Mouse (Mus musculus) limb, embryonic 12.5 days (tissue): ENCODE results near the gene Glt1d1. TPM values are rescaled to one million over a fixed set of nuclear protein-coding genes. Genes with fewer than 3 reads are reported as not detected.

Experiments
- ATAC-seq: fragments of 200-750 bp; cut with Nextera tagmentation; 2 replicates; pipeline ENCODE4 v1.8.0; 2017; ENCODE audit warnings: low read depth, moderate TSS enrichment; ENCODE audit not compliant: insufficient number of reproducible peaks, insufficient read depth, low FRiP score, low TSS enrichment
- H3K27ac ChIP-seq: fragments of 300-500 bp; sonication (generic); 2 replicates; pipeline ENCODE4 v1.5.1; 2016; ENCODE audit warnings: mild to moderate bottlenecking, moderate library complexity
- H3K27me3 ChIP-seq: fragments of 300-500 bp; sonication (generic); 2 replicates; pipeline ENCODE4 v1.6.1; 2016; ENCODE audit warnings: mild to moderate bottlenecking, moderate library complexity
- H3K36me3 ChIP-seq: fragments of 300-500 bp; sonication (generic); 2 replicates; pipeline ENCODE4 v1.6.1; 2016; ENCODE audit warnings: mild to moderate bottlenecking, moderate library complexity
- H3K4me1 ChIP-seq: fragments of 300-500 bp; sonication (generic); replicated peaks from 2 replicates; pipeline ENCODE4 v1.6.1; 2016
- H3K4me2 ChIP-seq: fragments of 300-500 bp; sonication (generic); 2 replicates; pipeline ENCODE4 v1.6.1; 2016; ENCODE audit warnings: mild to moderate bottlenecking, moderate library complexity
- H3K4me3 ChIP-seq: fragments of 300-500 bp; sonication (generic); replicated peaks from 2 replicates; pipeline ENCODE4 v1.5.1; 2016; ENCODE audit warnings: mild to moderate bottlenecking
- H3K9ac ChIP-seq: fragments of 300-500 bp; sonication (generic); replicated peaks from 2 replicates; pipeline ENCODE4 v1.6.1; 2016; ENCODE audit warnings: mild to moderate bottlenecking, moderate library complexity
- H3K9me3 ChIP-seq: fragments of 300-500 bp; sonication (generic); 2 replicates; pipeline ENCODE4 v1.6.1; 2016; ENCODE audit warnings: mild to moderate bottlenecking, moderate library complexity
- WGBS: fragments of 180-500 bp; shearing (Covaris S2); methylation state at CpG from one replicate; pipeline ENCODE4 v1.1.7; 2016; 5-methylcytosine and 5-hydroxymethylcytosine counted together
- polyA plus RNA-seq: library from polyadenylated mRNA; unstranded; fragments of >200 nt; fragmentation: Nextera tagmentation; extraction: Ambion mirVana; gene quantifications from 2 replicates; pipeline ENCODE4 v1.2.1, GENCODE M21; 2016

Glt1d1 gene
- polyA plus RNA-seq, 1 experiment from 2014 or later, result 0.98 TPM

- no peak for ATAC-seq
- no peaks in the 10 kb centered on the region for H3K27me3 ChIP-seq
- no peaks in the 10 kb centered on the region for H3K36me3 ChIP-seq
- no peak overlapping the region for H3K27ac ChIP-seq
- no peak overlapping the region for H3K9ac ChIP-seq
- no peak overlapping the region for H3K4me3 ChIP-seq
- no peaks in the 10 kb centered on the region for H3K9me3 ChIP-seq
- 97% methylated on average over 3 of the region's 3 CpGs for WGBS
- no peaks in the 10 kb centered on the region for H3K4me1 ChIP-seq
- H3K4me2 ChIP-seq, result no peak overlapping the region
These were observed 27.2 kb downstream of the Glt1d1 start for GRCm38 (mm10) chr5:127659312-127659711.

- no peak overlapping the region for H3K27ac ChIP-seq
- H3K9ac ChIP-seq, result no peak overlapping the region
- no peak for ATAC-seq
- 75% methylated on average over 5 of the region's 5 CpGs for WGBS
- no peaks in the 10 kb centered on the region for H3K27me3 ChIP-seq
- H3K4me2 ChIP-seq, result no peak overlapping the region
- no peaks in the 10 kb centered on the region for H3K9me3 ChIP-seq
- no peak overlapping the region for H3K4me3 ChIP-seq
- H3K4me1 ChIP-seq, result no peaks in the 10 kb centered on the region
- no peaks in the 10 kb centered on the region for H3K36me3 ChIP-seq
These were observed 28.2 kb downstream of the Glt1d1 start for GRCm38 (mm10) chr5:127660267-127660666.

GRCm38 (mm10) chr5:127660979-127661378, 28.9 kb downstream of the Glt1d1 start:
- 88% methylated on average over 5 of the region's 5 CpGs for WGBS
- Histone ChIP-seq H3K4me2 (no peak overlapping the region), H3K36me3 (no peaks in the 10 kb centered on the region), H3K27me3 (no peaks in the 10 kb centered on the region), H3K4me1 (no peaks in the 10 kb centered on the region), H3K9ac (no peak overlapping the region), H3K9me3 (no peaks in the 10 kb centered on the region), H3K4me3 (no peak overlapping the region), H3K27ac (no peak overlapping the region)
- ATAC-seq, result no peak

- no peak overlapping the region for H3K4me3 ChIP-seq
- no peak overlapping the region for H3K27ac ChIP-seq
- no peak overlapping the region for H3K4me2 ChIP-seq
- H3K9me3 ChIP-seq, result peaks cover 6% of the 10 kb centered on the region; the same call in 1 of the 2 replicates
- no peak for ATAC-seq
- no peak overlapping the region for H3K9ac ChIP-seq
- 91% methylated on average over 8 of the region's 8 CpGs for WGBS
- 0 out of 2 replicates have a peak, but pooled peaks cover 2% of the 10 kb centered on the region for H3K4me1 ChIP-seq
- no peaks in the 10 kb centered on the region for H3K36me3 ChIP-seq
- H3K27me3 ChIP-seq, result no peaks in the 10 kb centered on the region
These were observed 41.9 kb downstream of the Glt1d1 start for GRCm38 (mm10) chr5:127673913-127674312.

- no peak for ATAC-seq
- H3K27me3 ChIP-seq, result no peaks in the 10 kb centered on the region
- no peak overlapping the region for H3K27ac ChIP-seq
- H3K4me1 ChIP-seq, result 0 out of 2 replicates have a peak, but pooled peaks cover 2% of the 10 kb centered on the region
- no peak overlapping the region for H3K4me3 ChIP-seq
- WGBS, result 90% methylated on average over 2 of the region's 2 CpGs
- no peak overlapping the region for H3K9ac ChIP-seq
- no peaks in the 10 kb centered on the region for H3K36me3 ChIP-seq
- peaks cover 9% of the 10 kb centered on the region; the same call in 1 of the 2 replicates for H3K9me3 ChIP-seq
- no peak overlapping the region for H3K4me2 ChIP-seq
These were observed 45.5 kb downstream of the Glt1d1 start for GRCm38 (mm10) chr5:127677561-127677960.

- Histone ChIP-seq H3K4me1 (0 out of 2 replicates have a peak, but pooled peaks cover 2% of the 10 kb centered on the region), H3K4me2 (no peak overlapping the region), H3K4me3 (no peak overlapping the region), H3K36me3 (no peaks in the 10 kb centered on the region), H3K9ac (no peak overlapping the region), H3K9me3 (peaks cover 9% of the 10 kb centered on the region; the same call in 1 of the 2 replicates), H3K27me3 (no peaks in the 10 kb centered on the region), H3K27ac (no peak overlapping the region)
- WGBS, result 93% methylated on average over 5 of the region's 5 CpGs
- no peak for ATAC-seq
These were observed 46.4 kb downstream of the Glt1d1 start for GRCm38 (mm10) chr5:127678501-127678900.

GRCm38 (mm10) chr5:127688568-127689170, 56.6 kb downstream of the Glt1d1 start:
- WGBS, result 67% methylated on average over 9 of the region's 9 CpGs
- no peak for ATAC-seq
- Histone ChIP-seq H3K36me3 (no peaks in the 10 kb centered on the region), H3K4me2 (no peak overlapping the region), H3K27ac (no peak overlapping the region), H3K9me3 (no peaks in the 10 kb centered on the region), H3K9ac (no peak overlapping the region), H3K4me3 (no peak overlapping the region), H3K27me3 (no peaks in the 10 kb centered on the region), H3K4me1 (peaks cover 7% of the 10 kb centered on the region; the same call in 1 of the 2 replicates)

GRCm38 (mm10) chr5:127691085-127691484, 59.0 kb downstream of the Glt1d1 start:
- 85% methylated on average over 10 of the region's 10 CpGs for WGBS
- Histone ChIP-seq H3K4me2 (no peak overlapping the region), H3K4me1 (peaks cover 7% of the 10 kb centered on the region; the same call in 1 of the 2 replicates), H3K9me3 (no peaks in the 10 kb centered on the region), H3K36me3 (no peaks in the 10 kb centered on the region), H3K27me3 (no peaks in the 10 kb centered on the region), H3K9ac (no peak overlapping the region), H3K4me3 (no peak overlapping the region), H3K27ac (no peak overlapping the region)
- no peak for ATAC-seq

GRCm38 (mm10) chr5:127691581-127691980, 59.5 kb downstream of the Glt1d1 start:
- Histone ChIP-seq H3K9ac (no peak overlapping the region), H3K4me3 (no peak overlapping the region), H3K4me2 (no peak overlapping the region), H3K27me3 (no peaks in the 10 kb centered on the region), H3K27ac (no peak overlapping the region), H3K9me3 (no peaks in the 10 kb centered on the region), H3K4me1 (peaks cover 7% of the 10 kb centered on the region; the same call in 1 of the 2 replicates), H3K36me3 (no peaks in the 10 kb centered on the region)
- no peak for ATAC-seq
- WGBS, result 26% methylated on average over 21 of the region's 21 CpGs

- peaks cover 7% of the 10 kb centered on the region; the same call in 1 of the 2 replicates for H3K4me1 ChIP-seq
- ATAC-seq, result no peak
- 67% methylated on average over 4 of the region's 4 CpGs for WGBS
These were observed 63.8 kb downstream of the Glt1d1 start for GRCm38 (mm10) chr5:127695898-127696297.

GRCm38 (mm10) chr5:127696602-127697001, 64.5 kb downstream of the Glt1d1 start:
- no peaks in the 10 kb centered on the region for H3K27me3 ChIP-seq
- peaks cover 4% of the 10 kb centered on the region; the same call in 1 of the 2 replicates for H3K4me1 ChIP-seq
- no peaks in the 10 kb centered on the region for H3K36me3 ChIP-seq
- 89% methylated on average over 4 of the region's 4 CpGs for WGBS
- no peak overlapping the region for H3K4me2 ChIP-seq
- H3K27ac ChIP-seq, result no peak overlapping the region
- no peak for ATAC-seq
- no peaks in the 10 kb centered on the region for H3K9me3 ChIP-seq
- no peak overlapping the region for H3K9ac ChIP-seq
- no peak overlapping the region for H3K4me3 ChIP-seq

More at GRCm38 (mm10) chr5:127695898-127696297, 63.8 kb downstream of the Glt1d1 start:
- no peak overlapping the region for H3K9ac ChIP-seq
- no peak overlapping the region for H3K27ac ChIP-seq
- no peak overlapping the region for H3K4me2 ChIP-seq
- H3K9me3 ChIP-seq, result no peaks in the 10 kb centered on the region
- H3K27me3 ChIP-seq, result no peaks in the 10 kb centered on the region
- no peak overlapping the region for H3K4me3 ChIP-seq
- H3K36me3 ChIP-seq, result no peaks in the 10 kb centered on the region

GRCm38 (mm10) chr5:127698525-127698924, 66.5 kb downstream of the Glt1d1 start:
- no peak for ATAC-seq

More at GRCm38 (mm10) chr5:127698525-127698924, 66.5 kb downstream of the Glt1d1 start:
- WGBS, result 63% methylated on average over 2 of the region's 2 CpGs
- no peaks in the 10 kb centered on the region for H3K27me3 ChIP-seq
- no peak overlapping the region for H3K4me3 ChIP-seq
- H3K27ac ChIP-seq, result no peak overlapping the region
- no peaks in the 10 kb centered on the region for H3K4me1 ChIP-seq
- no peaks in the 10 kb centered on the region for H3K9me3 ChIP-seq
- H3K9ac ChIP-seq, result no peak overlapping the region
- H3K4me2 ChIP-seq, result no peak overlapping the region
- H3K36me3 ChIP-seq, result no peaks in the 10 kb centered on the region
